In the genomic region with DNA sequence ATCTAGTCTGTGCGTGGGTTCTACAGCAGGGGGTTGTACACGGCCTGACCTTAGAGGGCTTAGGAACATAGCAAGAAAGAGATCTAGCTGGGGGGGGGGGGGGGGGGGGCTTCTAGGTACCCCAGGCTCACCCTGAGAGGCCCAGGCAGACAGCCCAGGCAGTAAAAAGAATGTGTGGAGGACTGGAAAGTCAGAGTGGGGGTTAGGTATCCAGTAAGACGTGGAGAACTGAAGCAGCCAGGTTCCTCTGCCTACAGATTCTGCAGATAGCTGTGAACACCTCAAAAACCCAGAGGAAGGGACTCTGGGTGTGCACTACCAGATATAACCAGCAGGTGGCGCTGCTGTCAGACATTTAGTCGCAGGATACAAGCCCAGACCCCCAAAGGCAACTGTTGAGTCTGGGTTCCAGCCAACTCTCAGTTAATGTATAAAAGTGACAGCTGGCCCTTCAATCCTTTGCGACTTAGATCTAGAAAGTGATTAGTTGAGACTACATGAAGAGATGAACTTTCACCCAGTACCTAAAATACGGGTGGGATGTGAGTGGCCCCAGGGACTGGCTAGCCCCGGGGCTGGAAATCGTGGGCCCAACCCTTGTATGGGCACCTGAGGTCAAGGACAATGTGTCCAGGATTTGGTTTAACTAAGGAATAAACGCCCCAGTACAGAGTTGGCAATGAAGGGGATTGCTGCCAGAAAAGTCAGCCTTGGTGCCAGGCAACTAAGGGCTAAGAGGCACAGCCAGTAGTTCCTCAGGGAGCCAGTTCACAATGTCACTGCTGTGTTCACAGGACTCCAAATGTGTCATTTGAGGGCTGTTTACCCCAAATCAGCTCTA, we compare ENCODE assay signal across 8 mouse cellular contexts.
DNase-seq lines count a peak whose midpoint lies in the region; ATAC-seq and TF ChIP-seq lines count a peak whose summit lies in the region.

No protein-coding gene starts in this region.

- H3K27ac ChIP-seq in kidney, adult 2 months (ENCODE audit: insufficient read depth, low read depth, low read length) = no peak overlapping the region
- no peak overlapping the region for H3K27ac ChIP-seq in limb, embryonic 12.5 days

- no peak overlapping the region for H3K9ac ChIP-seq in limb, embryonic 12.5 days (replicated peaks)

- no peak overlapping the region for H3K4me3 ChIP-seq in kidney, adult 2 months (ENCODE audit: insufficient read depth, low read depth, low read length)
- no peak overlapping the region for H3K4me3 ChIP-seq in limb, embryonic 12.5 days (replicated peaks)

- ATAC-seq in cerebellum, adult (ENCODE audit: insufficient number of reproducible peaks, low FRiP score, low TSS enrichment) = no peak
- ATAC-seq in limb, embryonic 12.5 days (ENCODE audit: insufficient number of reproducible peaks, insufficient read depth, low FRiP score, low TSS enrichment, low read depth) = peak; percentile 50; the same call in 1 of the 2 replicates

- no peaks in the 10 kb centered on the region for H3K9me3 ChIP-seq in limb, embryonic 12.5 days

- WGBS in kidney, adult 2 months = 13% methylated on average over 10 of the region's 10 CpGs
- WGBS in limb, embryonic 12.5 days = 24% methylated on average over 10 of the region's 10 CpGs

- peak; percentile 86 for TF ChIP-seq CTCF in kidney, adult 2 months (conservative IDR thresholded peaks at IDR 0.05; ENCODE audit: insufficient read depth, insufficient read length, low read depth, low read length)

- no peaks in the 10 kb centered on the region for H3K4me1 ChIP-seq in kidney, adult 2 months (ENCODE audit: control insufficient read depth, insufficient read depth, low read length)
- H3K4me1 ChIP-seq in limb, embryonic 12.5 days (replicated peaks) = peaks cover 28% of the 10 kb centered on the region

- TF ChIP-seq POLR2A in kidney, adult 2 months (IDR thresholded peaks at IDR 0.05; ENCODE audit: low read depth, low read length) = no peak

- H3K4me2 ChIP-seq in limb, embryonic 12.5 days = no peak overlapping the region

- no peaks in the 10 kb centered on the region for H3K36me3 ChIP-seq in kidney, adult 2 months (ENCODE audit: control insufficient read depth, insufficient read depth, low read length)
- peaks cover 57% of the 10 kb centered on the region for H3K36me3 ChIP-seq in limb, embryonic 12.5 days

- DNase-seq in cerebellum, adult 11 months = peak; percentile 41
- DNase-seq in cerebellum, postnatal 4 days (ENCODE audit: low spot score in 2 of 2) = peak; percentile 94 to 97
- peak; percentile 32 for DNase-seq in gastrocnemius, postnatal 25 days
- DNase-seq in kidney, adult 2 months = peak; percentile 87
- DNase-seq in natural killer cell, adult 2 months (ENCODE audit: low spot score in 2 of 2) = peak; percentile 53 to 65
- DNase-seq in telencephalon, adult 2 months (ENCODE audit: low read depth, low spot score) = peak; percentile 19

- H3K27me3 ChIP-seq in kidney, adult 2 months (replicated peaks; ENCODE audit: control insufficient read depth, insufficient read depth, low read length) = no peaks in the 10 kb centered on the region
- no peaks in the 10 kb centered on the region for H3K27me3 ChIP-seq in limb, embryonic 12.5 days

Comparison
In these comparisons a context has a peak if more than half of its experiments do, and no peak if none do; other contexts are left out.
1. DNase-seq: peak in every context shown above with its lines; median percentile 96 in cerebellum, postnatal 4 days; 87 in kidney, adult 2 months; 59 in natural killer cell, adult 2 months; 41 in cerebellum, adult 11 months; 32 in gastrocnemius, postnatal 25 days; 19 in telencephalon, adult 2 months.